Mouse (Mus musculus) T-helper 2 cell (primary cell): ENCODE measurements at regions not wholly inside any gene's neighbourhood (a gene's known extent, or its start where the extent isn't known, plus 50 kb on each side); places are given as distances from the start of the nearest gene placed in this dataset.

Source experiments
- in situ Hi-C: fragments of 300-600 bp; cut with MboI, MseI; formaldehyde crosslinking; loops from one replicate; pipeline ENCODE4 v1.15.1; 2025; ENCODE audit warnings: high pct_unique_total_duplicates

- in situ Hi-C loops, result no loop called here
These were observed 146.5 kb downstream of the Slc39a8 start for GRCm38 (mm10) chr3:135971611-135972010.

- in situ Hi-C loops, result no loop called here
These were observed 147.3 kb downstream of the Slc39a8 start for GRCm38 (mm10) chr3:135972413-135972812.

GRCm38 (mm10) chr3:135973243-135973642 is 148.2 kb downstream of the Slc39a8 start:
- in situ Hi-C loops, result no loop called here

- in situ Hi-C loops, result no loop called here
These were observed 148.8 kb downstream of the Slc39a8 start for GRCm38 (mm10) chr3:135973842-135974241.

- in situ Hi-C loops, result no loop called here
These were observed 149.7 kb downstream of the Slc39a8 start for GRCm38 (mm10) chr3:135974769-135975168.

GRCm38 (mm10) chr3:135987171-135987570 is 162.1 kb downstream of the Slc39a8 start:
- in situ Hi-C loops, result no loop called here

- in situ Hi-C loops, result no loop called here
These were observed 164.2 kb downstream of the Slc39a8 start for GRCm38 (mm10) chr3:135989281-135989680.

GRCm38 (mm10) chr3:135990338-135990737 is 165.3 kb downstream of the Slc39a8 start:
- in situ Hi-C loops, result no loop called here

- in situ Hi-C loops, result no loop called here
These were observed 165.9 kb downstream of the Slc39a8 start for GRCm38 (mm10) chr3:135990814-135991454.

GRCm38 (mm10) chr3:136000592-136001160 is 175.6 kb downstream of the Slc39a8 start:
- in situ Hi-C loops, result loop anchor here (25.0 kb wide), 1 partner anchor 888 kb away; no protein-coding TSS in a partner anchor
